Mouse (Mus musculus) splenic B cell, adult 2 months (primary cell): ENCODE measurements around the gene Maged2.
"Not testable (repeated sequence)": the region's sequence is repeated elsewhere in the genome, so short reads cannot be mapped to it uniquely, and the experiment has no call there.

Experiments used
- DNase-seq: peaks from one replicate; pipeline ENCODE4 v3.0.0-alpha.2; 2011; ENCODE audit warnings: low read depth, low spot score
- H3K27me3 ChIP-seq: 2 replicates; pipeline ENCODE4 v1.6.1; 2012; ENCODE audit warnings: mild to moderate bottlenecking, low read length, moderate library complexity, mixed read lengths; ENCODE audit not compliant: control insufficient read depth, poor library complexity, insufficient read depth, severe bottlenecking
- H3K36me3 ChIP-seq: 2 replicates; pipeline ENCODE4 v1.6.1; 2012; ENCODE audit warnings: mild to moderate bottlenecking, low read length, moderate library complexity, mixed read lengths; ENCODE audit not compliant: control insufficient read depth, poor library complexity, insufficient read depth, severe bottlenecking

The Maged2 gene

DNA sequence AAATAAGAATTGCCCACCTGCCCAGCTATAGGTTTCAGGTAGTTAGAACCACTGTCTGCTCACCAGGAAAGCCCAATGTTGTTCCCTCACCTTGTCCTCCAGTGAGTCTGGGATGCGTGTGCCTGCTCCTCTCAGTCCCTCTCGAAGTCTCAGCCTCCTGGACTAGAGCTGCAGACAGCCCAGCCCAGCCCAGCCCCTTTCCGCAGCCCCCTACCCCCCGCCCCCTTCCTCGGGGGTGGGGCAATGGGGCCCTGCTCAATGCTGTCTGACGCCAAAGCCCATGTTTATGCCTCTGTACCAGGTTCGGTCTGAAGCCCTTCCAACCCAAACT is at the start of gene Maged2:
Gene Maged2 (minus strand): TSS at position 207 of the 331 bp plus-strand sequence.
- no peak for DNase-seq
- no peaks in the 10 kb centered on the region for H3K36me3 ChIP-seq
- no peaks in the 10 kb centered on the region for H3K27me3 ChIP-seq

DNA sequence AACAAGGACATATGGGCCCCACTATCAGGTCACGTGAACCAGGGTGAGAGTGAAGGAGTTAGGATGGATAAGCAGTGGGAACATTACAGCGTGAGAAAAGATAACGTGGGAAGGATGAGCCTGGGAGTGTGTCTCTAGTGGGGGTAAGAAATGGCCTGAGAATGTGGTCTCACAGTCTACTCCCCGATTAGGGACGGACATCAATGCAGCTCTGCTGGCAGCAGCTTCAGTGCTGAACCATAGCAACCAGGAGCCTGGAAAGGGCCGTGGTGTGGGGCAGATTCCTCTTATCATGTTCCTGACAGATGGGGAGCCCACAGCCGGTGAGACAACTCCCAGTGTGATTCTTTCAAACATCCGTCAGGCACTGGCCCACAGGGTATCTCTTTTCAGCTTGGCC is 34.1 kb upstream of the Maged2 start:
- no peaks in the 10 kb centered on the region for H3K27me3 ChIP-seq
- DNase-seq: no peak
- H3K36me3 ChIP-seq: no peaks in the 10 kb centered on the region

DNA sequence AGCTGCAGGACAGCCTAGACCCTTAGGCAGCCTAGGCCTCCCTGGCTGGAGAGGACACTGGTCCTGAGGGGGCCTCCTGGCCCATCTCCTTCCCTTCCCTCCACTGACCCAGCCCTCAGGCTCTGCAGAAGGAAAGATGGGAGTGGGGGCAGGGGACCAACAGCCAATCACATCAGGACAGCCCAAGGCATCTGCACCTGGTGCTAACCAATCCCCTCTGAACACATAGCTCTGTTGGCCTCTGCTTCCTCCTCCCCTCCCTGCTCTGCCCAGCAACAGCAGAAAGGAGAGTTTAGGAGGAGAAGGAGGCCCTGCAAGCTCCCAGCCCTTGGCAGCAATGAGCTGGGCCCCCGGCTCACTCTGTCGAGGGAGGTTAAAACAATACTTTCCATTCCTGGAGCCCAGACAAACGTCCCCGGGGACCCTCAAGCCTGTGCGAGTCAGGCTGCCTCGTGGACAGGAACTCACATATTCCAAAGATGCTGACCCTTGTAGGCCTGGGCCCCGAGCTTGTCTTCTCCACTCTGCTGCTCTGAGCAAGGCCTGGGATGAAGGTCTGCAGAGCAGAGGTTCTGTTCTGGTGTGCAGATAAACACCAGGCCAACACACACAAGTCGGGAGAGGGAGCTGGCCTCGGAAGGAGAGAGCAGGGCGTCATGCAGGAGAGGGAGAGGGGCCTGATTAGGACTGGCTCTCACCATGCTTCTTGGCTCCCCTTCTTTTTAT is 31.5 kb upstream of the Maged2 start:
- not testable (repeated sequence) for DNase-seq

DNA sequence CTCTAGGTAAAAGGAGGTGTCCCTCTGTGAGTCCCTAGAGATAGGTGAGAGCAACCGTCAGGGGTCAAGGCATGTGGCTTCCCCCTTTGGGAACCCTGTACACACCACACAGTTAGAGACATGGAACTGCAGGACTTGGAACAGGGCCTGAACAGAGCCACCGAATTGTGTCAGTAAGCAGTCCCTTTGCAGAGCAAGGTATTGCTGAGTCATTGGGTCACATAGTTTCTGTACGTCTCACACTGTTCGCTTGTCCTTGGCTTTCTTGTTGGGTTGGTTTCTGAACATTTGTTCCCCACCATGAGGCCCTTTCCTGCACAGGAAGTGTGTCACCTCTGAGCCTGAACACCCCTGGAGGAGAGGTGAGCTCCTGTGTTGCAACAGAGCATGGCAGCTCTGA is 29.1 kb upstream of the Maged2 start:
- not testable (repeated sequence) for DNase-seq, H3K36me3 ChIP-seq, H3K27me3 ChIP-seq

More for the DNA sequence above, 31.5 kb upstream of the Maged2 start:
- H3K27me3 ChIP-seq, H3K36me3 ChIP-seq: not testable (repeated sequence)

DNA sequence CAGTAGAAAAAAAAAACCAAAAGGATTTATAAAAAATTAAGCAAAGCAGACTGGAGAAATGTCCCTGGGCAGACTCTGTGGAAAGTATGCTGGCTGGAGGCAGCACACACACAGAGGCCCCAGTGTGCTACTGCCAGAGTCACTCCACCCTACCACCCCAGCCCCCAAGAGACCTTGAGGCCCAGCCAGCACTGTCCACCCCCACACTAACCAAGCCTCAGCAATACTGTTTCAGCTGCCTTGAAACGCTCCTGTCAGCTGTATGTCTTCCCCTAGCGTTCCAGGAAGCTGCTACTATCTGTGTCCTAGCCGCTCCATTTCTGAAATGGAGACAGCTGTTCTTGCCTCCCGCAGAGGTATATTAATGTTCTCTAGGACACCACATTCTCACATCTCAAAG is 16.2 kb upstream of the Maged2 start:
- DNase-seq: no peak
- Histone ChIP-seq H3K27me3 (no peaks in the 10 kb centered on the region), H3K36me3 (no peaks in the 10 kb centered on the region)

DNA sequence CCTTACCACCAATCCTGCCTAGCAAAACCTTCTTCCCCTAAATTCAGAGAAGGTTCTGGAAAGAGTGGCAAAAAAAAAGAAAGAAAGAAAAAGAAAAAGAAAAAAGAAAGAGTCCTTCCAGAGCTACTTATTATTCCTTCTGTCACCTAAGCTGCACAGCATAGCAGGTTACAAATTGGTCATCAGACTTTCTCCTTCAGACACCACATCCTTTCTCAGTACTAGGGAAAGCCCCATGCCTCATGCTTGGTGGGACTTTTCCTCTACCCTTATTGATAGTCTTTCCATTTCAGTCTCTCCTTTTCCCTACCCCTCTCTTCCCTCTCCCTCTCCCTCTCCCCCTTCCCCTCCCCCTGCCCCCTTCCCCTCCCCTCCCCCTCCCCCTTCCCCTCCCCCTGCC is 3.1 kb upstream of the Maged2 start:
- no peak for DNase-seq
- Histone ChIP-seq H3K36me3 (no peaks in the 10 kb centered on the region), H3K27me3 (no peaks in the 10 kb centered on the region)

DNA sequence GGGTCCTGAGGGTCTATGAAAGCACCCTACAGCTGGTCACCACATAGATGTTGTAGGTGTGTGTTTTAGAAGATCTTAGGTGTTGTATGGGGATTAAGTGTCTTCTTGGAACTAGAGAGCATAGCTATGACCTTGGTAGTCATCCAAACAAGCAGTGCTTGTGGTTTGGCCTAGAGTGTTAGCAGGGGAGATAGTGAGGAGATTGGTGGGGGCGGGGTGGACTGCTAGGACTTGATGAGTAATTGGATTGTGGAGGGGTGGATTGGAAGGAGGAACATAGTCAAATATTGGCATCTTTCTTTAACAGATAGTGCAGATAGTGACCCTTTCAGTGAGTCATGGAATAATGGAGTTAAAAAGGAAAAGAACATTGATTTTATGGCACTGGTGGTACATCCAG is 1.5 kb upstream of the Maged2 start:
- Histone ChIP-seq H3K27me3 (no peaks in the 10 kb centered on the region), H3K36me3 (no peaks in the 10 kb centered on the region)
- DNase-seq: no peak

DNA sequence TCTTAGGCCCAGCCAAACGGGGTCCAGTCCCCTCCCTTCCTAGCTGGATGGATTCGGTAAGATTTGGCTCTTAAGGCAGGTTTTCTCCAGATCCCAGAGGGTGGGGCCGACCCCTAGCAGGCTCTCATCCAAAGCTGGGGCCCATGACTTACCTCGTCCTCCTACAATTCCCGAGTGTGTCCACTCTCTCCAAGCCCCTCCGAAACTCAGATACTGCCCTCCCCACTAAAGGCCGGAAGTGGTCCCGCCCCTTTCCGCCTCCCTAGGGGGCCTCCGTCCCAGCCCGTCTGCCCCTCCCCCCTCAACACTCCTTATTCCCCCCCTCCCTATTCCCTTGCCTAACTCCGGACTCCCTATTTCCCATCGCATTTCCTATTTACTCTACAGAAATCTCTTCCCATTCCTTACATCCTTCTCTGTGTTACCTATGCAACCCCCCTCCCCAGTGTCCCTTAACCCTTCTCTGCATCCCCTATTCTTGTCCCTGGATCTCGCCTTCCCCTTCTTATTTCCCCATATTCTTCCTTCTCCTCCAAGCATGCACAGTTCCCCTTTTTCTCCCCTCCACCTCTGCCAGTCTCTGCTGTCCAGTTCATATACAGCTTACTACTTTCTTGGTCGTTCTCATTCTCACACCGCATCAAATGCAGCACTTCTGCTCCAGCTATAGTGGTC is 544 bp downstream of the Maged2 start:
- no peaks in the 10 kb centered on the region for H3K36me3 ChIP-seq
- no peak for DNase-seq
- H3K27me3 ChIP-seq: no peaks in the 10 kb centered on the region

DNA sequence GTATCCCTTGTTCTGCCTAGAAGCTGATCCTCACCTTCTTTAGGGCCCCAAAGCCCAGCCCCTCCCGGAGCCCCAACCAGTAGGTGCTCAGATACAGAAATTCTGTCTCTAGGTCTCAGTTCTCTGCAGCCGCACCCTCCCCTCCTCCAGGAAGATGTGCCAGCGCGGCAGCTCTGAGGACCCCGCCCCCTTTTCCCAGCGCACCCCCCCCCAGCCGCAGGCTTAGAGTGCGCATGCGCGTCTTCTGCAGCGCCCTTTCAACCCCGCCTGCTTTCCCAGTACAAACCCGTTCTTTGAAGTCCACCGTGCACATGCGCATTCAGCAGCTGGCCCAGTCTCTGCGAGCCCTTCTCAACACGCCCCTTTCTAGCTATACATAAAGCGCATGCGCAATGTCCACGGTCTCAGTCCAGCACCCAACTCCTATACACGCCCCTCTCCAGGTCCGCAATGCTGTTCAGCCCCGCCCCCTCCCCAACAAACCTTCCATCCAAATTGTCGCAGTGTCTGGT is 1.3 kb downstream of the Maged2 start:
- no peaks in the 10 kb centered on the region for H3K36me3 ChIP-seq
- DNase-seq: peak; percentile 78
- H3K27me3 ChIP-seq: no peaks in the 10 kb centered on the region

DNA sequence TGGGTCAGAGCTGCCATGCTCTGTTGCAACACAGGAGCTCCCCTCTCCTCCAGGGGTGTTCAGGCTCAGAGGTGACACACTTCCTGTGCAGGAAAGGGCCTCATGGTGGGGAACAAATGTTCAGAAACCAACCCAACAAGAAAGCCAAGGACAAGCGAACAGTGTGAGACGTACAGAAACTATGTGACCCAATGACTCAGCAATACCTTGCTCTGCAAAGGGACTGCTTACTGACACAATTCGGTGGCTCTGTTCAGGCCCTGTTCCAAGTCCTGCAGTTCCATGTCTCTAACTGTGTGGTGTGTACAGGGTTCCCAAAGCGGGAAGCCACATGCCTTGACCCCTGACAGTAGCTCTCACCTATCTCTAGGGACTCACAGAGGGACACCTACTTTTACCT is 13.2 kb downstream of the Maged2 start:
- H3K36me3 ChIP-seq, H3K27me3 ChIP-seq, DNase-seq: not testable (repeated sequence)

DNA sequence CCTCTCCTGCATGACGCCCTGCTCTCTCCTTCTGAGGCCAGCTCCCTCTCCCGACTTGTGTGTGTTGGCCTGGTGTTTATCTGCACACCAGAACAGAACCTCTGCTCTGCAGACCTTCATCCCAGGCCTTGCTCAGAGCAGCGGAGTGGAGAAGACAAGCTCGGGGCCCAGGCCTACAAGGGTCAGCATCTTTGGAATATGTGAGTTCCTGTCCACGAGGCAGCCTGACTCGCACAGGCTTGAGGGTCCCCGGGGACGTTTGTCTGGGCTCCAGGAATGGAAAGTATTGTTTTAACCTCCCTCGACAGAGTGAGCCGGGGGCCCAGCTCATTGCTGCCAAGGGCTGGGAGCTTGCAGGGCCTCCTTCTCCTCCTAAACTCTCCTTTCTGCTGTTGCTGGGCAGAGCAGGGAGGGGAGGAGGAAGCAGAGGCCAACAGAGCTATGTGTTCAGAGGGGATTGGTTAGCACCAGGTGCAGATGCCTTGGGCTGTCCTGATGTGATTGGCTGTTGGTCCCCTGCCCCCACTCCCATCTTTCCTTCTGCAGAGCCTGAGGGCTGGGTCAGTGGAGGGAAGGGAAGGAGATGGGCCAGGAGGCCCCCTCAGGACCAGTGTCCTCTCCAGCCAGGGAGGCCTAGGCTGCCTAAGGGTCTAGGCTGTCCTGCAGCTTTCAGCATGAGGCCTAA is 15.5 kb downstream of the Maged2 start:
- DNase-seq: not testable (repeated sequence)

More for the DNA sequence above, 15.5 kb downstream of the Maged2 start:
- H3K36me3 ChIP-seq, H3K27me3 ChIP-seq: not testable (repeated sequence)
